Mouse (Mus musculus) gastrocnemius, postnatal 36 days (tissue): Measurements from ENCODE around the gene Tmem88b. TPM values are rescaled to one million over a fixed set of nuclear protein-coding genes. Genes with fewer than 3 reads are reported as not detected.
"Not testable (repeated sequence)": the region's sequence is repeated elsewhere in the genome, so short reads cannot be mapped to it uniquely, and the experiment has no call there.

Experiments used
- DNase-seq, 2 experiments: peaks; one replicate each; pipeline ENCODE4 v3.0.0; 2022
- intact Hi-C: fragments of 180-260 bp; cut with DNase I; formaldehyde crosslinking; loops from one replicate; pipeline ENCODE4 v1.15.1; 2025
- total RNA-seq, 2 experiments: library from RNA; stranded (reverse); gene quantifications; 2 replicates each; pipeline ENCODE4 v1.2.3; 2021

Gene Tmem88b
- total RNA-seq, 2 experiments from 2014 or later = 0.67 to 0.87 TPM

GRCm38 (mm10) chr4:155790021-155790489 is 4.4 kb upstream of the Tmem88b start, which contains the start of gene Ankrd65:
Gene Ankrd65, plus strand, starts transcription at chr4:155790439.
- intact Hi-C loops = no loop called here

GRCm38 (mm10) chr4:155788833-155789232 is 3.2 kb upstream of the Tmem88b start:
- intact Hi-C loops, DNase-seq: not testable (repeated sequence)

More at GRCm38 (mm10) chr4:155790021-155790489, 4.4 kb upstream of the Tmem88b start, which contains the start of gene Ankrd65:
- no peak for DNase-seq

GRCm38 (mm10) chr4:155788300-155788699 is 2.6 kb upstream of the Tmem88b start:
- intact Hi-C loops = no loop called here
- DNase-seq = no peak

GRCm38 (mm10) chr4:155785246-155785645 is 428 bp downstream of the Tmem88b start:
- intact Hi-C loops = no loop called here
- DNase-seq = no peak

GRCm38 (mm10) chr4:155784081-155784701 is 1.5 kb downstream of the Tmem88b start:
- peak; percentile 69 to 85 for DNase-seq
- intact Hi-C loops = no loop called here

- no peak for DNase-seq
These were observed 2.1 kb downstream of the Tmem88b start for GRCm38 (mm10) chr4:155783486-155784080.

GRCm38 (mm10) chr4:155780895-155781294 is 4.8 kb downstream of the Tmem88b start:
- intact Hi-C loops = no loop called here
- peak; percentile 79 to 87 for DNase-seq

More at GRCm38 (mm10) chr4:155783486-155784080, 2.1 kb downstream of the Tmem88b start:
- intact Hi-C loops = loop anchor here (1.0 kb wide), 1 partner anchor 13 kb away; no protein-coding TSS in a partner anchor

- intact Hi-C loops = no loop called here
These were observed 6.2 kb downstream of the Tmem88b start for GRCm38 (mm10) chr4:155779498-155779897.

GRCm38 (mm10) chr4:155777816-155778215 is 7.9 kb downstream of the Tmem88b start:
- intact Hi-C loops = no loop called here
- DNase-seq = no peak

More at GRCm38 (mm10) chr4:155779498-155779897, 6.2 kb downstream of the Tmem88b start:
- no peak for DNase-seq

GRCm38 (mm10) chr4:155776704-155777335 is 8.9 kb downstream of the Tmem88b start:
- intact Hi-C loops = no loop called here
- no peak for DNase-seq

GRCm38 (mm10) chr4:155775855-155776254 is 9.8 kb downstream of the Tmem88b start:
- peak; percentile 39 to 46 for DNase-seq
- intact Hi-C loops = no loop called here

GRCm38 (mm10) chr4:155774971-155775740 is 10.5 kb downstream of the Tmem88b start:
- DNase-seq = peak; percentile 62 to 64
- intact Hi-C loops = no loop called here

GRCm38 (mm10) chr4:155774280-155774754 is 11.4 kb downstream of the Tmem88b start, which contains the start of gene Vwa1:
Gene Vwa1, minus strand, starts transcription at chr4:155774698.
- peak; percentile 87 to 93 for DNase-seq
- intact Hi-C loops = no loop called here

GRCm38 (mm10) chr4:155773335-155774078 is 12.2 kb downstream of the Tmem88b start:
- intact Hi-C loops = no loop called here
- DNase-seq = no peak

- no peak for DNase-seq
- intact Hi-C loops = no loop called here
These were observed 12.9 kb downstream of the Tmem88b start for GRCm38 (mm10) chr4:155772786-155773185.

GRCm38 (mm10) chr4:155771706-155772105 is 14.0 kb downstream of the Tmem88b start:
- intact Hi-C loops = no loop called here
- no peak for DNase-seq

GRCm38 (mm10) chr4:155770626-155771025 is 15.0 kb downstream of the Tmem88b start:
- intact Hi-C loops = loop anchor here (1.0 kb wide), 1 partner anchor 13 kb away; no protein-coding TSS in a partner anchor
- DNase-seq = peak; percentile 62 to 75

GRCm38 (mm10) chr4:155769880-155770512 is 15.7 kb downstream of the Tmem88b start:
- intact Hi-C loops = loop anchor here (1.0 to 5.0 kb wide), 2 partner anchors 13 to 48 kb away; no protein-coding TSS in a partner anchor

GRCm38 (mm10) chr4:155769496-155769879 is 16.2 kb downstream of the Tmem88b start:
- intact Hi-C loops = loop anchor here (5.0 kb wide), 1 partner anchor 47 kb away; no protein-coding TSS in a partner anchor
- no peak for DNase-seq

More at GRCm38 (mm10) chr4:155769880-155770512, 15.7 kb downstream of the Tmem88b start:
- DNase-seq = peak; percentile 87 to 90
